Mouse (Mus musculus) neutrophil, adult 59 days (primary cell): ENCODE results near the gene Sdk1. TPM values are rescaled to one million over a fixed set of nuclear protein-coding genes. Genes with fewer than 3 reads are reported as not detected.

ENCODE experiments used
- total RNA-seq, 2 experiments: library from RNA; stranded (reverse); gene quantifications; 1 replicate in 1 of 2; 2 replicates in 1 of 2; pipeline ENCODE4 v1.2.4; 2023

Sdk1 gene
- under 1 TPM; 0.09 to 0.78 TPM for total RNA-seq

DNA sequence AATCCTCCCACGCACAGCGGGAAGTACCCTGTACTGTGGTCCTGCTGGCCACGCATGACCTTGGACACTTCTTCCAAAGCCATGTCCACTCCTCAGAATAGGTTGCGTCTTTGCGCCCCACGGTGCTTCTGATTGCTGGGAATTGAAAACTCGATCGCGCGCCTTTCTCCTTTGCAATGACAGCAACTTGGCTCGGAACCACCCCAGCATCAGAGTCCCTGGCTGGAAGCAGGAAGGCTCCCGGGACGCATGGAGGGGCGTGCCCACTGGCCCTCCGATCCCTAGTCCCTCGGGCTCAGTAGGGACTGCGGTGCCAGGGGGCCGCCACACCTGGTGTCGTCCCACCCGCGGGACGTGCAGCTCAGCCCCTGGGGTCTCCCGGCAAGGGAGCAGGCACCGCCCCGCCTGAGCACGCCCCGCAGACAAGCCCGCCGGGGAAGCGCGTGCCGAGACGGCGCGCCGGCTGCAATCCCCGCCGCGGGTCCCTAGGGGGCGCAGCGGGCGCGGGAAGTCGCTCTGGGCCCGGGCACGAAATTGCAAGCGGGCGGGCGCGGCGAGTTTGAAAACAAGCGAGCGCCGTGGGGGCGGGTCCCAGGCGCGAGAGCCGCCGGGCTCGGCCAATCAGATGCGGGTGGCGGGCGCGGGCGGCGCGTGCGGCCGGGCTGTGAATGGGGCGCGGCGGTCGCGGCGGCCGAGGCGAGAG is at the start of gene Sdk1:
TSS of gene Sdk1 (plus strand) at position 650 of the 703 bp plus-strand sequence.

Other genes starting within 250 kb of the Sdk1 start
- gene Card11, start 240.9 kb upstream of the Sdk1 start, total RNA-seq: 1 to 10 TPM; 1.2 to 2.8 TPM